Mouse (Mus musculus) myocyte (in vitro differentiated cells): ENCODE data around the gene Prrg3.

Experiments
- E2F4 ChIP-seq: IDR thresholded peaks from one replicate; pipeline ENCODE4 v1.6.1; 2011; ENCODE audit warnings: mild to moderate bottlenecking, control low read depth, moderate library complexity; ENCODE audit not compliant: insufficient read depth
- MAX ChIP-seq: IDR thresholded peaks from one replicate; pipeline ENCODE4 v1.6.1; 2011; ENCODE audit warnings: low read depth, mild to moderate bottlenecking, control low read depth
- MYOD1 ChIP-seq, 3 experiments: IDR thresholded peaks; one replicate each; pipeline ENCODE4 v1.6.1; 2011; ENCODE audit warnings: control low read depth in 2 of 3, low read depth in 2 of 3, mild to moderate bottlenecking in 2 of 3, moderate library complexity in 1 of 3; ENCODE audit not compliant: insufficient read length in 2 of 3, control insufficient read depth in 1 of 3
- MYOG ChIP-seq, 3 experiments: IDR thresholded peaks; one replicate each; pipeline ENCODE4 v1.6.1; 2011; ENCODE audit warnings: control low read depth in 2 of 3, low read depth in 2 of 3, mild to moderate bottlenecking in 2 of 3; ENCODE audit not compliant: insufficient read length in 2 of 3, control insufficient read depth in 1 of 3, insufficient read depth in 1 of 3
- POLR2A ChIP-seq: IDR thresholded peaks from one replicate; pipeline ENCODE4 v1.6.1; 2011; ENCODE audit warnings: low read depth, mild to moderate bottlenecking, control low read depth, moderate library complexity; ENCODE audit not compliant: insufficient read length
- POLR2AphosphoS2 ChIP-seq: IDR thresholded peaks from one replicate; pipeline ENCODE4 v1.6.1; 2011; ENCODE audit warnings: low read depth, control low read depth; ENCODE audit not compliant: insufficient read length
- REST ChIP-seq: IDR thresholded peaks from one replicate; pipeline ENCODE4 v1.6.1; 2011; ENCODE audit warnings: mild to moderate bottlenecking, control low read depth, moderate library complexity; ENCODE audit not compliant: insufficient read depth, insufficient read length
- TCF12 ChIP-seq: IDR thresholded peaks from one replicate; pipeline ENCODE4 v1.6.1; 2011; ENCODE audit warnings: mild to moderate bottlenecking, control low read depth; ENCODE audit not compliant: poor library complexity, insufficient read depth, severe bottlenecking
- TCF3 ChIP-seq: IDR thresholded peaks from one replicate; pipeline ENCODE4 v1.6.1; 2011; ENCODE audit warnings: low read depth, control low read depth; ENCODE audit not compliant: insufficient read length
- USF1 ChIP-seq: IDR thresholded peaks from one replicate; pipeline ENCODE4 v1.6.1; 2011; ENCODE audit warnings: low read depth, mild to moderate bottlenecking, control low read depth, moderate library complexity

- TF ChIP-seq POLR2A (no peak), MAX (no peak), TCF3 (no peak), E2F4 (no peak), USF1 (no peak), POLR2AphosphoS2 (no peak), REST (no peak), MYOD1 (IDR thresholded peaks at IDR 0.05; ENCODE audit: control insufficient read depth in 1 of 3, insufficient read length in 2 of 3, low read depth in 2 of 3) (no peak), TCF12 (no peak), MYOG (IDR thresholded peaks at IDR 0.05; ENCODE audit: control insufficient read depth in 1 of 3, insufficient read depth in 1 of 3, insufficient read length in 2 of 3, low read depth in 2 of 3) (no peak)
Measured at GRCm38 (mm10) chrX:72022241-72022640, 59.8 kb downstream of the Prrg3 start.
